Mouse (Mus musculus) limb, embryonic 15.5 days (tissue): Measurements from ENCODE around the gene Gnb3. TPM values are rescaled to one million over a fixed set of nuclear protein-coding genes. Genes with fewer than 3 reads are reported as not detected.

Experiments used
- ATAC-seq: fragments of 200-750 bp; cut with Nextera tagmentation; 2 replicates; pipeline ENCODE4 v1.8.0; 2017; ENCODE audit warnings: low read depth, moderate TSS enrichment; ENCODE audit not compliant: insufficient number of reproducible peaks, low FRiP score, low TSS enrichment
- H3K27ac ChIP-seq: fragments of 300-500 bp; sonication (generic); 2 replicates; pipeline ENCODE4 v1.5.1; 2015; ENCODE audit warnings: moderate library complexity, mild to moderate bottlenecking, inconsistent platforms
- H3K27me3 ChIP-seq: fragments of 300-500 bp; sonication (generic); 2 replicates; pipeline ENCODE4 v1.6.1; 2015; ENCODE audit warnings: inconsistent platforms
- H3K36me3 ChIP-seq: fragments of 300-500 bp; sonication (generic); 2 replicates; pipeline ENCODE4 v1.6.1; 2015; ENCODE audit warnings: inconsistent platforms
- H3K4me1 ChIP-seq: fragments of 300-500 bp; sonication (generic); 2 replicates; pipeline ENCODE4 v1.6.1; 2015; ENCODE audit warnings: inconsistent platforms
- H3K4me2 ChIP-seq: fragments of 300-500 bp; sonication (generic); 2 replicates; pipeline ENCODE4 v1.6.1; 2015; ENCODE audit warnings: mild to moderate bottlenecking, inconsistent platforms
- H3K4me3 ChIP-seq: fragments of 300-500 bp; sonication (generic); 2 replicates; pipeline ENCODE4 v1.5.1; 2015; ENCODE audit warnings: mild to moderate bottlenecking, inconsistent platforms
- H3K9ac ChIP-seq: fragments of 300-500 bp; sonication (generic); 2 replicates; pipeline ENCODE4 v1.6.1; 2015; ENCODE audit warnings: inconsistent platforms
- H3K9me3 ChIP-seq: fragments of 300-500 bp; sonication (generic); 2 replicates; pipeline ENCODE4 v1.6.1; 2016; ENCODE audit warnings: inconsistent platforms
- WGBS: fragments of 180-500 bp; shearing (Covaris S2); methylation state at CpG from one replicate; pipeline ENCODE4 v1.1.7; 2015; 5-methylcytosine and 5-hydroxymethylcytosine counted together
- polyA plus RNA-seq: library from polyadenylated mRNA; unstranded; fragments of >200 nt; fragmentation: Nextera tagmentation; extraction: Ambion mirVana; gene quantifications from 2 replicates; pipeline ENCODE4 v1.2.1, GENCODE M21; 2015

Gnb3 gene
- polyA plus RNA-seq, 1 experiment from 2014 or later: 0.96 TPM

DNA sequence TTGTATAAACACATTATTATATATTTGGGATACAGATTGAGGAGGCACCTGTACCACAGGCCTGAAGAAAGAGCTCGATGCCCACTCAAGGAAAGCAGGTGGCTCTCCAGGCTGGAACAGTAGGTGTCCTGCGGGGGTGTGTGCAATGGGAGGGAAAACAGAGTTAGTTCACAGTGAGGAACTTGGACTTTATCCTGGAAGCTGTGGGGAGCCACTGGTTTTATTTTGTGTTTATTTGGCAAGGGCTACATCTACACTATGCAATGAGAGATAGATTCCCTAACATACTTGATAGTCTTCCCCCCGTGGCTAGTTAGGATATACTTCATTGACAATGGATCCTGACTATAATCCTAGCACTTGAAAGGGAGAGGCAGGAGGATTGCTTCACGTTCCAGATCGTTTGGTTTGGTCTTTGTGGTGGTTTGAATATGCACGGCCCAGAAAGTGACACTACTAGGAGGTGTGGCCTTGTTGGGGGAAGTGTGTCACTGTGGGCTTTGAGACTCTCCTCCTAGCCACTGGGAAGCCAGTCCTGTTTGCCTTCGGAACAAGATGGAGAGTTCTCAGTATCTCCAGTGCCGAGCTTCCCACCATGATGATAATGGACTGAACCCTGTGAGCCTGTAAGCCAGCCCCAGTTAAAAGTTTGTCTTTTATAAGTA, 53.2 kb downstream of the Gnb3 start:
- Histone ChIP-seq H3K9ac (no peak overlapping the region), H3K4me2 (no peak overlapping the region), H3K4me1 (peaks cover 6% of the 10 kb centered on the region), H3K27me3 (no peaks in the 10 kb centered on the region), H3K4me3 (no peak overlapping the region), H3K27ac (no peak overlapping the region), H3K36me3 (no peaks in the 10 kb centered on the region), H3K9me3 (no peaks in the 10 kb centered on the region)
- WGBS: 59% methylated on average over 8 of the region's 8 CpGs
- ATAC-seq: no peak

Other genes starting within 250 kb of the Gnb3 start
- 0.14 TPM in 1 of 2 replicates, not detected in the other for gene C1s2, start 204.2 kb downstream of the Gnb3 start, polyA plus RNA-seq
- 46.1 and 55.0 TPM in 2 replicates for gene Lpcat3, start 177.2 kb downstream of the Gnb3 start, polyA plus RNA-seq
- 164 and 183 TPM in 2 replicates for gene Emg1, start 128.1 kb downstream of the Gnb3 start, polyA plus RNA-seq
- 285 and 312 TPM in 2 replicates for gene Phb2, start 127.9 kb downstream of the Gnb3 start, polyA plus RNA-seq
- gene Ptpn6, start 101.6 kb downstream of the Gnb3 start, polyA plus RNA-seq: 17.4 and 17.8 TPM in 2 replicates
- gene Grcc10, start 98.9 kb downstream of the Gnb3 start, polyA plus RNA-seq: 356 and 402 TPM in 2 replicates
- gene Gm45234, start 84.3 kb downstream of the Gnb3 start, polyA plus RNA-seq: 0.10 TPM in 1 of 2 replicates, not detected in the other
- 15.1 and 15.7 TPM in 2 replicates for gene Atn1, start 83.8 kb downstream of the Gnb3 start, polyA plus RNA-seq
- gene Eno2, start 70.6 kb downstream of the Gnb3 start, polyA plus RNA-seq: 7.9 and 9.1 TPM in 2 replicates
- 0.36 and 0.83 TPM in 2 replicates for gene Lrrc23, start 60.5 kb downstream of the Gnb3 start, polyA plus RNA-seq
- 14.1 and 15.5 TPM in 2 replicates for gene Spsb2, start 31.6 kb downstream of the Gnb3 start, polyA plus RNA-seq
- 940 and 1,131 TPM in 2 replicates for gene Tpi1, start 26.0 kb downstream of the Gnb3 start, polyA plus RNA-seq
- gene Usp5, start 10.8 kb downstream of the Gnb3 start, polyA plus RNA-seq: 134 and 136 TPM in 2 replicates
- 124 and 141 TPM in 2 replicates for gene Cdca3, start 10.7 kb downstream of the Gnb3 start, polyA plus RNA-seq
- gene P3h3, start 17.5 kb upstream of the Gnb3 start, polyA plus RNA-seq: 43.7 and 62.3 TPM in 2 replicates
- gene Gpr162, start 23.7 kb upstream of the Gnb3 start, polyA plus RNA-seq: 1.6 and 2.9 TPM in 2 replicates
- 0.24 and 0.31 TPM in 2 replicates for gene Cd4, start 47.9 kb upstream of the Gnb3 start, polyA plus RNA-seq
- gene Lag3, start 71.4 kb upstream of the Gnb3 start, polyA plus RNA-seq: 2.3 TPM in 2 replicates
- gene Ptms, start 79.8 kb upstream of the Gnb3 start, polyA plus RNA-seq: 241 and 331 TPM in 2 replicates
- gene Mlf2, start 91.1 kb upstream of the Gnb3 start, polyA plus RNA-seq: 352 and 365 TPM in 2 replicates
- 146 and 160 TPM in 2 replicates for gene Cops7a, start 125.3 kb upstream of the Gnb3 start, polyA plus RNA-seq
- gene Pianp, start 156.4 kb upstream of the Gnb3 start, polyA plus RNA-seq: 20.8 and 21.3 TPM in 2 replicates
- gene Zfp384, start 168.9 kb upstream of the Gnb3 start, polyA plus RNA-seq: 16.9 and 17.9 TPM in 2 replicates
- gene Ing4, start 199.5 kb upstream of the Gnb3 start, polyA plus RNA-seq: 141 and 146 TPM in 2 replicates
- 9.9 and 12.4 TPM in 2 replicates for gene Acrbp, start 209.4 kb upstream of the Gnb3 start, polyA plus RNA-seq
- 6.5 and 6.6 TPM in 2 replicates for gene Lpar5, start 227.6 kb upstream of the Gnb3 start, polyA plus RNA-seq